Mouse (Mus musculus) limb, embryonic 12.5 days (tissue): ENCODE measurements at regions not wholly inside any gene's neighbourhood (a gene's known extent, or its start where the extent isn't known, plus 50 kb on each side); places are given as distances from the start of the nearest gene placed in this dataset.

ENCODE experiments used
- ATAC-seq: fragments of 200-750 bp; cut with Nextera tagmentation; 2 replicates; pipeline ENCODE4 v1.8.0; 2017; ENCODE audit warnings: low read depth, moderate TSS enrichment; ENCODE audit not compliant: insufficient number of reproducible peaks, insufficient read depth, low FRiP score, low TSS enrichment
- H3K27ac ChIP-seq: fragments of 300-500 bp; sonication (generic); 2 replicates; pipeline ENCODE4 v1.5.1; 2016; ENCODE audit warnings: mild to moderate bottlenecking, moderate library complexity
- H3K27me3 ChIP-seq: fragments of 300-500 bp; sonication (generic); 2 replicates; pipeline ENCODE4 v1.6.1; 2016; ENCODE audit warnings: mild to moderate bottlenecking, moderate library complexity
- H3K36me3 ChIP-seq: fragments of 300-500 bp; sonication (generic); 2 replicates; pipeline ENCODE4 v1.6.1; 2016; ENCODE audit warnings: mild to moderate bottlenecking, moderate library complexity
- H3K4me1 ChIP-seq: fragments of 300-500 bp; sonication (generic); replicated peaks from 2 replicates; pipeline ENCODE4 v1.6.1; 2016
- H3K4me2 ChIP-seq: fragments of 300-500 bp; sonication (generic); 2 replicates; pipeline ENCODE4 v1.6.1; 2016; ENCODE audit warnings: mild to moderate bottlenecking, moderate library complexity
- H3K4me3 ChIP-seq: fragments of 300-500 bp; sonication (generic); replicated peaks from 2 replicates; pipeline ENCODE4 v1.5.1; 2016; ENCODE audit warnings: mild to moderate bottlenecking
- H3K9ac ChIP-seq: fragments of 300-500 bp; sonication (generic); replicated peaks from 2 replicates; pipeline ENCODE4 v1.6.1; 2016; ENCODE audit warnings: mild to moderate bottlenecking, moderate library complexity
- H3K9me3 ChIP-seq: fragments of 300-500 bp; sonication (generic); 2 replicates; pipeline ENCODE4 v1.6.1; 2016; ENCODE audit warnings: mild to moderate bottlenecking, moderate library complexity
- WGBS: fragments of 180-500 bp; shearing (Covaris S2); methylation state at CpG from one replicate; pipeline ENCODE4 v1.1.7; 2016; 5-methylcytosine and 5-hydroxymethylcytosine counted together

- Histone ChIP-seq H3K36me3 (no peaks in the 10 kb centered on the region), H3K4me1 (peaks cover 16% of the 10 kb centered on the region), H3K27me3 (no peaks in the 10 kb centered on the region), H3K9me3 (no peaks in the 10 kb centered on the region), H3K9ac (no peak overlapping the region), H3K4me3 (no peak overlapping the region), H3K27ac (peak overlapping the region; percentile 14; the same call in 1 of the 2 replicates), H3K4me2 (no peak overlapping the region)
- WGBS = 47% methylated on average over 2 of the region's 2 CpGs
- no peak for ATAC-seq
These were observed 107.5 kb upstream of the Zfp462 start for GRCm38 (mm10) chr4:54837326-54837725.

DNA sequence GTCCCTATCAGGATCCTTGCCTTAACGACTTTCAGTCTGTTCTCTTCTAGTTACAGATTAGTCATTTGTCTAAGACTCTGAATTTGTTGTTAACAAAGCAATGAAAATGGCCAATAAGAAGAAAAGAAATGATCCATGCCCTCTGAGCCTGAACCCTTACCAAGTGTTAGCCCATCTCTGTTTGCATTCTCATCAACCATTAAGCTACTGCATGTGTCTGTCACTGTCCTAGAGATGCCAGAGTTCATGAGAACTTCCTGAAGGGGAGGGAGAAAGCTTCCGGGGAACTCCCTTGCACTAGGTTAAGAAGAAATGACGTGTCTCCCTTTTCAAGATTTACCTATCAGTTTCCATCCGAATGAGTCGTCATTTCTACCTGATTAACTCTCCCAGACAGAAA is 106.7 kb upstream of the Zfp462 start:
- Histone ChIP-seq H3K9me3 (no peaks in the 10 kb centered on the region), H3K4me1 (peaks cover 16% of the 10 kb centered on the region), H3K27ac (peak overlapping the region; percentile 57; the same call in 1 of the 2 replicates), H3K36me3 (no peaks in the 10 kb centered on the region), H3K27me3 (no peaks in the 10 kb centered on the region), H3K4me3 (no peak overlapping the region), H3K4me2 (no peak overlapping the region), H3K9ac (no peak overlapping the region)
- ATAC-seq = no peak
- 56% methylated on average over 5 of the region's 5 CpGs for WGBS

DNA sequence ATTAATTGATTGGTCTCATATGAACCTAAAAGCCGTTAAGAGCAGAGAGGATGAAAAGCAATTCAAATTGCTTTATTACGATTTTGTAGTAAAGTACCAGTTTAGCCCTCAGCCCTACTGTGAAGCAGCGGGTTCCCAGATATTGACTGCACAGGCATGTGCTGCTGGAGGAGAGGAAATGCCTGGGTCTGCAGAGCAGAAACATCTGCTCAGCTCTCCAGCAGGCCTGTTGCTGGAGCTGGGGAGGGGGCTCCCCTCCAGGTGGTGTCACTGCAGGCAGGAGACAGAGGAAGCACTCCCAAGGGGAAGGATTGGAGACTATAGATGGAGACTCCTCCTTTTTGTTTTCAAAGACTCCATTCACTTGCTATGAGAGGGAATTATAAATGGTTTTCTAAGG is 106.1 kb upstream of the Zfp462 start:
- 9% methylated on average over 3 of the region's 3 CpGs for WGBS
- Histone ChIP-seq H3K9me3 (no peaks in the 10 kb centered on the region), H3K27me3 (no peaks in the 10 kb centered on the region), H3K36me3 (no peaks in the 10 kb centered on the region), H3K4me2 (no peak overlapping the region), H3K27ac (peak overlapping the region; percentile 57), H3K9ac (no peak overlapping the region), H3K4me1 (peaks cover 16% of the 10 kb centered on the region), H3K4me3 (no peak overlapping the region)
- peak; percentile 78; the same call in 1 of the 2 replicates for ATAC-seq

GRCm38 (mm10) chr4:54852991-54853925 is 91.6 kb upstream of the Zfp462 start:
- H3K9ac ChIP-seq = no peak overlapping the region
- WGBS = 87% methylated on average over 7 of the region's 7 CpGs
- H3K27ac ChIP-seq = no peak overlapping the region
- no peaks in the 10 kb centered on the region for H3K9me3 ChIP-seq
- H3K36me3 ChIP-seq = no peaks in the 10 kb centered on the region
- H3K4me2 ChIP-seq = no peak overlapping the region
- no peaks in the 10 kb centered on the region for H3K27me3 ChIP-seq
- H3K4me1 ChIP-seq = no peaks in the 10 kb centered on the region
- ATAC-seq = no peak
- no peak overlapping the region for H3K4me3 ChIP-seq

DNA sequence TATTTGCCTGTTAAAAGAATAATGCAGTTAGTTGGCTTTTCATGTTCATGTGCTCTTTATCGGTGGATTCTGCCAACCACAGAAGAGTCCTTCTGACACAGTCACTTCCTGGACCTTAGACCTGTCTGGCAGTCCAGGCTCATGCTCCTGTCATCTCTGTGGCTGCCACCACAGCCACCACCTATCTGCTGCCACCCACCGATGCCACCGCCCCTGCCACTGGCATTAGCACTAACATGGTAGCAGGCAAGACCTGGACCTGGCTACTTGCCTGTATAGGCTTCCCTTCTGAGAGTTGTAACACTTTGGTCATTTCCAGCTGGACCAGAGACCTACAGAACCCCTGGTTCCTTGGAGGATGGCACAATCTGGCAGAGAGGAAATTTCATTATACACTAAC is 86.2 kb upstream of the Zfp462 start:
- Histone ChIP-seq H3K27me3 (no peaks in the 10 kb centered on the region), H3K36me3 (no peaks in the 10 kb centered on the region), H3K9ac (no peak overlapping the region), H3K27ac (no peak overlapping the region), H3K4me1 (no peaks in the 10 kb centered on the region), H3K9me3 (no peaks in the 10 kb centered on the region), H3K4me2 (no peak overlapping the region), H3K4me3 (no peak overlapping the region)
- 95% methylated on average over 3 of the region's 3 CpGs for WGBS
- ATAC-seq = no peak

DNA sequence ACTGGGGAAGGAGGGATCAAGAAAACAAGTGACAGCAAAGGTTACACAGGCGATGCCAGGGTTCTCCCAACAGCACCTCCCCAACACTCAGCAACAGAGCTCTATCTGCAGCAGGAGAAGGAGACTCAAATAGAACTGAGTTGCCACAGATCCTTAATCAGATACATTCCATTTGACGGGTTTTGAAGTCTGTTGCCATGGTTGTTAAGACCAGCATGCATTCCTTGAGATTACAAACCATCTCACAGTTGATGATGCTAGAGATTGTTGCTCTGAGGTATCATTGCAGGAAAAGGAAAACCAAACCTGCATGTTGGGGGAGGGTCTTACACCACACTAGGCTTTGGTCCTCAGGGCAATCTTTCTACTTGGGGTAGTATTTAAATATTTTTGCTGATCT is 78.8 kb upstream of the Zfp462 start:
- no peak for ATAC-seq
- 64% methylated on average over 2 of the region's 2 CpGs for WGBS

GRCm38 (mm10) chr4:54874136-54874827 is 70.6 kb upstream of the Zfp462 start:
- 90% methylated on average over 13 of the region's 13 CpGs for WGBS
- Histone ChIP-seq H3K27me3 (no peaks in the 10 kb centered on the region), H3K4me1 (no peaks in the 10 kb centered on the region), H3K27ac (no peak overlapping the region), H3K9ac (no peak overlapping the region), H3K4me3 (no peak overlapping the region), H3K4me2 (no peak overlapping the region), H3K36me3 (no peaks in the 10 kb centered on the region), H3K9me3 (no peaks in the 10 kb centered on the region)
- ATAC-seq = no peak

More for the DNA sequence above, 78.8 kb upstream of the Zfp462 start:
- H3K4me2 ChIP-seq = no peak overlapping the region
- no peaks in the 10 kb centered on the region for H3K27me3 ChIP-seq
- H3K36me3 ChIP-seq = no peaks in the 10 kb centered on the region
- H3K9ac ChIP-seq = no peak overlapping the region
- no peaks in the 10 kb centered on the region for H3K9me3 ChIP-seq
- no peaks in the 10 kb centered on the region for H3K4me1 ChIP-seq
- no peak overlapping the region for H3K4me3 ChIP-seq
- H3K27ac ChIP-seq = no peak overlapping the region

DNA sequence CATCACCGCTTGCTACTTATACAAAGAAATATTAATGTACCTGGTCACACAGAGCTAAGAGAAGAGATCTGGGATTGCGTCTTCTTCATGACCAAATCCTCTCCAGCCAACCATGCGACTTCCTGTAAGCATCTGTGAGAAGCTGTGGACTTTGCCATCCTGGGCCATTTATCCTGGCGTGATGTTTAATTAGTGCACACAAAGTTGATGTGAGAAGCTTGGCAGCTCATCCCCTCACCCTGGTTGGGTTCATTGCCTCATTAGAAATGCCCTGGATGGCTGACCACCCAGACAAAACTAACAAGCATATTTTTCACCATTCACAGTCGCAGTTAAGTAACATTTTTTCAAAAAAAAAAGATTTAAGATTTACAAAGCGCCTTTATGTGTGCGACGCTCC is 69.3 kb upstream of the Zfp462 start:
- ATAC-seq = no peak
- Histone ChIP-seq H3K9me3 (no peaks in the 10 kb centered on the region), H3K4me3 (no peak overlapping the region), H3K27me3 (no peaks in the 10 kb centered on the region), H3K9ac (no peak overlapping the region), H3K27ac (no peak overlapping the region), H3K4me2 (no peak overlapping the region), H3K4me1 (no peaks in the 10 kb centered on the region), H3K36me3 (no peaks in the 10 kb centered on the region)
- WGBS = 93% methylated on average over 8 of the region's 8 CpGs

DNA sequence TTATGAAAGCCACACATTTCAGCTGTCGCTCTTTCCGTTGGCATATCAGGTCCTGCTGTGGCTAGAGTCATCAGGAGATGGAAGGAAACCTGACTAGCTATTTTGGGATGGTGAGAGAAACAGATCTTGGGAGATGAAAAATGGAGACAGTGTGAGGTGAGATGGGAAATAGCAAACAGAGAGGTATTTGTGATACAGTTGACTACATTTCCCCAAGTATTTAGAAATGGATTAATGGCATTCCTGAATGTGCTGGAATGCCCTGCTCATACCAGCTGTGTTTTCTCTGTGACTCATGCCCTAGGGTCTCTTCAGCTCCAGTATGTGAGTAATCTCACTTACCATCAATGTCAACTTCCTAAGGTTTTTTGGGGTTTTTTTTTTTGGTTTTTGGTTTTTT is 67.5 kb upstream of the Zfp462 start:
- no peaks in the 10 kb centered on the region for H3K4me1 ChIP-seq
- H3K36me3 ChIP-seq = no peaks in the 10 kb centered on the region
- H3K4me2 ChIP-seq = no peak overlapping the region
- no peak overlapping the region for H3K4me3 ChIP-seq
- H3K27me3 ChIP-seq = no peaks in the 10 kb centered on the region
- no peak overlapping the region for H3K9ac ChIP-seq
- H3K9me3 ChIP-seq = no peaks in the 10 kb centered on the region
- no peak for ATAC-seq
- H3K27ac ChIP-seq = no peak overlapping the region
- WGBS = 88% methylated on average over 2 of the region's 2 CpGs

GRCm38 (mm10) chr4:54878531-54878930 is 66.3 kb upstream of the Zfp462 start:
- H3K9ac ChIP-seq = no peak overlapping the region
- 82% methylated on average over 3 of the region's 3 CpGs for WGBS
- no peaks in the 10 kb centered on the region for H3K36me3 ChIP-seq

DNA sequence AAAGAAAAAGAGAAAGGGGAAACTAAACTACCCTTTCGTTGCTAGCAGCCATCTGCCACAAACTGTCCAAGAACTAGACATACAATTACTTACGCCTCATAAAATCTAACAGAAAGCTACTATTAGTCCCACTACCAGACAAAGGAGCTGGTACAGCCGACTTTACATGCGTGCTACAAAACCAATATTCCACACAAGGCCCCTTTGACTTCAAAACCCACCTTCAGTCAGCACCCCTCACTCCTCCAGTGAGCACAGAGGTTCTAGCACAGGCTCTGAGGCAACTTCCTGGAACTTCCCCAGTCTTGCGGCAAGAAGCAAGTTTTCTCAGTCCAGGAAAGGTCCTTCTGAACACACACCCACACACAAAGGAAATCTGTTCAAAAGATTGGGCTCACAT is 51.6 kb upstream of the Zfp462 start:
- 59% methylated on average over 5 of the region's 5 CpGs for WGBS
- Histone ChIP-seq H3K9me3 (no peaks in the 10 kb centered on the region), H3K36me3 (no peaks in the 10 kb centered on the region), H3K9ac (no peak overlapping the region), H3K27ac (no peak overlapping the region), H3K4me3 (no peak overlapping the region), H3K4me1 (no peaks in the 10 kb centered on the region), H3K4me2 (no peak overlapping the region), H3K27me3 (no peaks in the 10 kb centered on the region)
- no peak for ATAC-seq

More at GRCm38 (mm10) chr4:54878531-54878930, 66.3 kb upstream of the Zfp462 start:
- ATAC-seq = no peak
- Histone ChIP-seq H3K27me3 (no peaks in the 10 kb centered on the region), H3K4me2 (no peak overlapping the region), H3K4me1 (no peaks in the 10 kb centered on the region), H3K4me3 (no peak overlapping the region), H3K27ac (no peak overlapping the region), H3K9me3 (no peaks in the 10 kb centered on the region)
